Mouse (Mus musculus) olfactory bulb, adult 2 months (tissue): ENCODE measurements around the gene Tmem86a.

Experiments used
- CTCF ChIP-seq: fragments of 200-500 bp; IDR thresholded peaks from 2 replicates; pipeline ENCODE4 v1.5.1; 2012; ENCODE audit warnings: low read depth, mild to moderate bottlenecking, low read length, moderate library complexity; ENCODE audit not compliant: insufficient read depth
- POLR2A ChIP-seq: fragments of 200-500 bp; IDR thresholded peaks from 2 replicates; pipeline ENCODE4 v1.6.1; 2012; ENCODE audit warnings: mild to moderate bottlenecking, low read depth, low read length, moderate library complexity; ENCODE audit not compliant: insufficient read depth

DNA sequence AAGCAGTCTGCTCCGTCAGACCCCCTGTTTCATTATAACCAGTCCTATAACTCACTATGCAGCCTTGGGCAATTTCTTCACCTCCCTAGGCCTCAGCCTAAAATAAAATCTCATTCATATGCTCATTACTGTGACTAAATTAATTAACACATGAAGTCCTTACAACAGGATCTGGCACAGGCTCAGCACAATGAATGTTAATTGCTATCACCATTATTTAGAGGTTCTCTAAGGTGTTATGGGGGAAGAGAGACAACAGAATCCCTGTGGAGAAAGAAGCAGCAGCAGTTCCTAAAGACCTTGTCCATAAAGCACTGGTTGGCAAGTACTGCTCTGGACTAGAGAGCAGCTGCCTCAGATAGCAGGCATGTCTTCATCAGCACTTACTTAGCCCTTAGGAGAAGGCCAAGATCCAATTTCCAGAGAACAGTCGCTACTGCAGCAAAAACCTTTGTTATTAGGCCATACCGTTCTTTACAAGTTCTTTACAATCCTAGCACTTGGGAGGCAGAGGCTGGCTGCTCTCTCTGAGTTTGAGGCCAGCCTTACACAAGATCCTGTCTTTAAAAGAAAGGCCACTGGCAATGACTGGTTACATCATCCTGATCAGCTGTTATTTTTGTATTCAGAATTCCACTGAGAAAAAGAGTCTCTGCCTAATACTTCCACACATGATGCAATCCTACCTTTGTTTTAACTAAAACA is 46.8 kb upstream of the Tmem86a start:
- TF ChIP-seq POLR2A (no peak), CTCF (no peak)
